Mouse (Mus musculus) frontal cortex, postnatal 10 days (tissue): ENCODE results near the gene Cd47.

Source experiments
- DNase-seq, 2 experiments: peaks; one replicate each; pipeline ENCODE4 v3.0.0; 2022; ENCODE audit warnings: low spot score in 2 of 2, mixed read lengths in 1 of 2

Cd47 gene

DNA sequence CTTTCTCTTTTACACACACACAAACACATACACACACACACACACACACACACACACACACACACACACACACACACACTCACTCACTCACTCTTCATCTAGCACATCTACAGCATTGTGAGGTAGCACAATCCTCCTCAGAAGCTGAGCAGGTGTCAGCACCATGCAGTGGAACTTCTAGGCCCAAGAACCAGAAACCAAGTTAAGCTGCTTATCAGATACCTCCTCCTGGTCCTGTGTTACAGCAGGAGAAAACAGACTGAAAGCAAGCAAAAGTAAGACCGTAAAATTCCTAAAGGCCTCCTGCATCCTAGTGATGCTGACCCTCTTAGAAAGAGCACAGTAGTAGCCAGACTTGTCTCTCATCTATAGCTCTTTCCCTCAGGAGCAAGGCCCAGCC is 67.9 kb downstream of the Cd47 start:
- DNase-seq: no peak

DNA sequence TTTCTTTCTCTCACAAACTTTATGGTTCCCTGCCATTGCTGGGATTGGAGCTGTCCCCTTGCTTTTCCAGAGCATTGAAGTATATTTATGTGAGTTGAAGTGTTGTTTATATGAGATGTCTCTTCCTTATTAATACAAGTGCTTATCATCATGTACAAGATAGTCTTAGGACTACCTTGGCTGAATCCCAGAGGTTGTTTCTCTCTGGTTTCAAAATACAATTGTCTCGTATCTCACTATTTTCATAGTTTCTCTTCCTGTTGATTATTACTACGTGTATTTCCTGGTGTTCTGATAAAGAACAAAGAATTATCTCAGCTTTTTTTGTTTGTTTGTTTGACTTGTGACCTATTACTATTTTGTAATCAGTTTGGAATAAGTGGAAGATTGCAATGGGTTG is 73.6 kb downstream of the Cd47 start:
- no peak for DNase-seq

DNA sequence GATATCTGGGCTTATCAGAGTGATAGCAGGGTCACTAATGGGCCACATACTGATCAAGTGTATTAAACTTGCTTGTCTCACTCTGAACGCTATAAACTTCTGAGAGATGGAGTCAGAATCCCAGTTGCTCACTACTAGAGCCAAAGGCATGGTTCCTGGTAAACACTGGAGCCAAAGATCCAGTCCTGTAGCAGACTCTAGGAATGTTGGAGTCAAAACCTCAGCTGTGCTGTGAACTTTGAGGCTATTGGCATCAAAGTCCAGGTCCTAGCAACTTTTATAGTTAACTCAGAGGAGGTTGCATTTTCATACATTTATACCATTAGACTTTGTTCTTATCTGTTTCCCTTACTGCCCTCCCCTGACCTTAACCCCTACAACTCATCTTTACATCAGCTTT is 74.2 kb downstream of the Cd47 start:
- DNase-seq: no peak

DNA sequence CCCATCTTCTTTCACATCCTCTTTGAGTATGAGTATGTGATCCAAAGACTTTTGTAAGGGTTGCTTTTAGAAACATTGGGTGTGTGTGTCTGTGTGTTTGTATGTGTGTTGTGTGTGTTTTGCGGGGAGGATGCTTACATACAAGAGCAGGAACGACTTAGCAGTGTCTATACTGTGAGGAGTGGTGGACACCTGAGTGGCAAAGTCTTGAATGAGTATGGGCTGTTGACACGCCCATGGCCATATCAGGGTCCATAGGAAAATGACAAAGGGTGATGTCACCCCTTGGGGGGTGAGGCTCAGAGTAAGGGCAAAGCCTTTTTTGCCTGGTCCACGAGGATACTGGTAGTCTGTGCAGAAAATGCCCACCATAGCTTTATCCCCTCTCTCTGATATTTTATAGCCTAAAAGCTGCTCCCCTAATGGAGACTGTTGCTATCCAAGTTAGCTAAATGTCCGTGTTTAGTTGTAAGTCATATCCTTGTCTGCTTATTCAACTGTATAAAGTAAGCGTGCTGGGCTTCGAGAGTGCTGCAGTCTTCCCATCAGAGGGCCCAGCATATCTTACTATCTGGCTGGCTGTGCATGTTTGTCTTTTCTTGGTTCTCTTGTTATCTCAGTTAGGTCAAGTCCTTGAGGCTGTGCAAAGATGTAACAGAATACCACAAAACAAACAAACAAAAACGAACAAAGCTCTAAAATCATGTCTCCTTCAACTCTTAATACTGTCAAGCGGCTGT is 76.1 kb downstream of the Cd47 start:
- DNase-seq: no peak

DNA sequence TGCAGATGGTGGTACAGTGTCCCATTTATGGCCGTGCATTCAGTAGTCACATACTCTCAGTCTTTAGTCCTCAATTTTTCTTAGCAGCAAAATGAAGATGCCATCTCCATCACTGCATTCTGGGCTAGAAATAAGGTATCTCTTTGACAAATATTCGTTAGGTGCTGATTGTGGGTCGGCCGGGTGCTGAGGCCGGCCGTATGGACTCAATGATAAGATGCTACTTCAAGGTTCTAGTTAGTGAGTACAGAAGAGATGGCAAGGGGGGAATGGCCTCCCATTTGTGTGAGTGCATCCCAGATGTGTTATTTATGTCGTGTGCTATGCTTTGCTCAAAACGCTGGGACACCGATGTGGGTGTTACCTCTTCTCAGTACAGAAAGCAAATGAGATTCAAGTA is 76.9 kb downstream of the Cd47 start:
- no peak for DNase-seq

DNA sequence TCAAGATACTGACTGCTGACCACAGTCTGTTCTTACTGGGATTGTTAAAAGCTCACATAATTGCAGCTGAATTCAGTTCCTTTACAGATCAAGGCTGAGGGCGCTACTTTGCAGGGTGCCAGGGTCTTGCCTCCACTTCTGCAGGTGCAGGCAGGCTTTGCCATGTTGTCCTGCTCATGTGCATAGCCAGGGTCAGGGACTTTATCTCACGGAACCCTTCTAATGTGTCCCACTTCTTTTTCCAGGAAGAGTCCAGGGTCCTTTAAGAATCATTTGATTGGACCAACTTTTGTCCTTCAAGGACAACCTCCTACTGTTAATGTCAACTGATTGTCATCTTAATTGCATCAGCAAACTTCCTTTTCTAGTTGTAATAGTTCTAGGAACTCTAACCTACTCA is 77.7 kb downstream of the Cd47 start:
- DNase-seq: no peak

DNA sequence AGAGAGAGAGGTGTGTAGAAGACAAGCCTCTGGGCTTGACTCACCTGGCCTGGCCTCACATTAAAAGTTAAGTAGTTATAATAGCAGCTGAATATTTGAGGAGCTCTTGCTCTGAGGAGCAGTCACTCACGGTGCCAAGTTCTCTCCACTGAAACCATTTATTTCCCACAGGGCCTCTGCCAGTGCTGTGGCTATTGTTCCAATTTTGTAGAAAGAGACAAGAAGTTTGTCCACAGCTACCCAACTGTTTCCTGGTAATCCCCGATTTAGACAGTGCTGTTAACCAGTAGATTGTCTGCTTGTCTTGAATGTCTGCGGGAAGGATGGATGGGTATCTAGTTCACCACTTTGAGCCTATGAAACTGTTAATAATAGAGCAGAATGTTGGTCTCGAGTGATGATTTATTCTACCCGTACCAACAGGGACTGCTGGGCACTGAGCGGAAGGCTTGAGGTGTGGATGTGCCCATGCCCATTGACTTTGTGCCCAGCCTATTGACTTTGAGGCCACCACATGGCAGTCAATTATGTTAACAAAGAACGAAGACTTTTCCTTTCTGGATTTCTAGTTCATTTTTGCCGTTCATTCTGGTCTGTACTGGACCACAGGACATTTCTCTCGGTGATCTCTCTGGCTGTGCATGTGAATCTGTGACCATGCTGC is 86.2 kb downstream of the Cd47 start:
- DNase-seq: no peak

- DNase-seq: no peak
Measured at GRCm38 (mm10) chr16:49887290-49887689, 87.0 kb downstream of the Cd47 start.

GRCm38 (mm10) chr16:49887811-49888564 is 87.7 kb downstream of the Cd47 start:
- DNase-seq: no peak

- DNase-seq: no peak
Measured at GRCm38 (mm10) chr16:49889031-49889655, 88.8 kb downstream of the Cd47 start.

DNA sequence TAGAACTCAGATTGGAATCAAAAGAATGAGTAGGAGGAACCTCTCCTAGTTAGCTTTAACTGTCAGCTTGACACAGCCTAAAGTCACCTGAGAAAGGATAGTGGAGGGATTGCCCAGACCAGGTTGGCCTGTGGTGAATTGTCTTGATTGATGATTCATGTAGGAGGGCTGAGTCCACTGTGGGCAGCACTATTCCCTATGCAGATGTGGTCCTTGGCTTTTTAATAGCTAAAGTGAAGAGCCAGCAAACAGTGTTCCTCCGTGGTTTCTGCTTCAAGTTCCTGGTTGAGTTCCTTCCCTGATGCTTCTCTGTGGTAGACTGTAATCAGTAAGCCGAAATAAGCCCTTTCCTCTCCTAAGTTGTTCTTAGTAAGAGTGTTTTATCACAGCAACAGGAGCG is 91.9 kb downstream of the Cd47 start:
- no peak for DNase-seq

GRCm38 (mm10) chr16:49892945-49893344 is 92.6 kb downstream of the Cd47 start:
- no peak for DNase-seq

DNA sequence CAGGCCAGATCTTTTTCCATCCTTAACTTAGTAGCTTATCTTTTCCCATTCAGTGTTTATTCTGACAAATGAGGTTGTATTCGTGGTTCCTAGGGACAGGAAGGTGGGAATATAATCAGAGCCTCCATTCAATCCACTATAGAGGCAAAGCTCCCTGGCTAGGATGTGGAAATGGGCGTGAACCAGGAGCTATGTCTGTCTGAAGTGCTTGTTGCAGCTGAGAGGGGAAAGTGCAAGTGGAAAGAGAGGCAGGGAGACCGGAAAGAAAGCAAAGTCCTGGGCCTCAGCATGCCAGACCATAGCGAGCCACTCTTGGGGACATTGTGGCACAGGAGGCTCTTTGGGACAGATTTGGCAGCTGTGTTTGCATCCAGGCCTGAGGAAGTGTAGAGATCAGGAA is 94.3 kb downstream of the Cd47 start:
- DNase-seq: no peak

GRCm38 (mm10) chr16:49896132-49896531 is 95.8 kb downstream of the Cd47 start:
- DNase-seq: no peak

DNA sequence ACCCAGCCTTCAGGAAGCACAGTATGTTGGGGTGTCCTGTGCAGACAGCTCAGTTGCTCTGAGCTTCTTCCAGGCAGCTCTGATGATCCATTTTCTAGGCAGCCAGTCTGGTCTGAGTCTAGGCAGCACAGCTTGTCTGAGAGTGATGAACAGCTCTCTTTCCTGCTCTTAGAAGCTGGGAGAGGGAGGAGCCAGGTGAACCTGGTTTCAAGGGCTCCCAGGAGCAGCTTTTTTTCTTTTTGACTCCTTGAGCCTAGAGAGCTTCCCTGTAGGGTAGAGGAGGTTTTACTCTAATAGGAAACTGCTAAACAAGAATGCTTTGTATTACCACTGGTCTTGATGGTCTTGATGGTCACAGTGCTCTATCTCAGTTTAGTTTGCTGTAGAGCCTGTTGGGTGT is 101.1 kb downstream of the Cd47 start:
- no peak for DNase-seq

DNA sequence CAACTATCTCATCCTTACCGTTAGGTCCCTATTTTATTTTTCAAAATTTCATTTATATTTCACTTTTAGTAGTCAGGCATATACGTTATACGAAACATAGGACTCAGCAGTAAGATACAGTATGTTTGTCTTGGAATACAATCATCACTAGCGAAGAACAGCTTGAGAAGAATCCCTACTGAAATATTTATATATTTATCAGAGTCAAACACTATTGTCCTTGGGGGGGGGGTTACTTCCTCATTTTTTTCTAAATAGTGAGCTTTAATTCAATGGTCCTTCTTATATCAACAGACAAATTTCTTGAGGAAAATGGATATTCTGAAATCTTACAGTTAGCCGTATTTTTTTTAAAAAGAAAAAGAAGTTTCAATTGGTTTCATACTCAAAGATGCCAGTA is 101.8 kb downstream of the Cd47 start:
- no peak for DNase-seq

DNA sequence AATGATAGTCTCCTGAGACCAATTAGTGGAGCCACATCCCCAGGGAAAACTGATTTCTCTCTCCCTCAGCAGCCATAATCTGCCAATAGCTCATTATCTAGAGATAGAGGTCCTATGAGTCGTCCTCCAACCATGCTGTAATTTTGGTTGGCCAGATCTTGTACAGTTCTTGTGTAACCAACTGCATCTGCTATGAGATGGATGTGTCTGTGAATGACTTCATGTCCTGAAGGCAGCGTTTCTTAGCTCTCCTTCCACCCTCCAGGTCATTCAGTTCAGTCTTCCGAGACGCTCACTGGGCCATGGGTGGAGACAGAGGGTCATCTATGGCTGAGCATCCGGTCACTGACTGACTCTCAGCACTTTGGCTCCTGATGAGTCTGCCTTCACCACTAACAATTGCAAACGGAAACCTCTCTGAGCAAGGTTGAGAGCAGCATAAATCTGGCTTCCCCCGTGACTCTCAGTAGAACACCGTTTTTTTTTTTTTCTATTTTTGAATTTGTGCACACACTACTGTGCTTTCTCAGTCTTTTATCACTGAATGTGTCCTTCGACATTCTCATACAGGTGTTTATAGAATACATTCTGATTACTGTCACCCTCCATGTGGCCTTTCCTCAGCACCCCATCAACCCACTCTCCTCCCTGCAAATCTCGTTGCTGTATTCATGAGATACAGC is 104.1 kb downstream of the Cd47 start:
- no peak for DNase-seq

DNA sequence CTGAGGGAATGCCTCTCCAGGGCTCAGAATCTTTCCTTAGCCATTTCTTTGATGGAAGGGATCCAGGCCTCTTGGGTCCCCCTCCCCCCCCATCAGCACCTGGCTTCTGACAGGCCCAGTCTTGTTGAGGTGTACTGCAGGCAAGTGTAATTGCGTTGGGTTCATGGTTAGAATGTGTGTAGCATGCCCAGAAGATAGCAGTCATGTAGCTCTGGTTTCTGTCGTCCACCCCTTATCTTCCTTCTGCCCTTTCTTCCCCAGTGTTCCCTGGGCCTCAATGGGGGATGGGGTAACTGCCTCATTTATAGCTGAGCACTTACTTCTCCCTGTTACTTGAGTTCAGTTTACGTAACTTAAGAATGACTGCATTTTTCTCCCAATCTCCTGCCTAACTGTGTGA is 104.7 kb downstream of the Cd47 start:
- DNase-seq: no peak

GRCm38 (mm10) chr16:49905601-49906001 is 105.3 kb downstream of the Cd47 start:
- no peak for DNase-seq

DNA sequence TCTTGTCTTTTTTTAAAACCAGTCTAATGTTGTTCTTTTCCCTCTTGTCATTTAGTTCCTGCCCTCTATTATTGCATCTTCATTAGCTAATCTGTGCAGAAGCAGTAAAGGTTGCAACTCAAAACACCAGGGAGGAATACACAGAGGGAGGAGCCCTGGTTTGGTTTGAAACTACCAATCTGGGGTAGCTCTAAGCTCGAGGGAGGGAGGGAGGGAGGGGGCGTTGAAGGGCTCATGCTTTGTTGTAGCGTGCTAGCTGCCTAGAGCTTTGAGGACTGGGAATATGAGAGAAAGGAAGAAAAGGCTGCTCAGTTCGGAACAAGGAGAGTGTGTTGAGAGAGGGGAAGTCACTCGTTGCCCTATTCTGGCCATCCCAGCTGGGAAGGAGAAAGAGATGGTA is 105.7 kb downstream of the Cd47 start:
- no peak for DNase-seq

DNA sequence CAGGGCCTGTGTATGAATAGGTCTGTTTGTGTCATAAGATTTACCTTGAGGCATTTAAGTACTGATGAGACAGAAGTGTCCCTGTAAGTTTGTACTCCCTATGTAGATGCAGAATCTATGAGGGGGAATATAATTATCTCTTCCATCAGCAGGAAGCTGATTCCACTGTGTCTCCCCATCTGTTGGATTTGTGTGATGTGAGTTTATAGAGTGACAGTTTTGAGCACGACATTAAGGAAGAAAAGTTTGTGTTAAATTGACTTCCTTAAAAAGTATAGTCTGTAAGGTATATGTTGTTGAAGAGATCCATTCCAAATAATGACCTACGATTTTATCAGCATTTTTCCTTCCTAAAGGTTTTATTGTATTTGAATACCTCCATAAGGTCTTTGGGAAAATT is 106.6 kb downstream of the Cd47 start:
- DNase-seq: no peak

DNA sequence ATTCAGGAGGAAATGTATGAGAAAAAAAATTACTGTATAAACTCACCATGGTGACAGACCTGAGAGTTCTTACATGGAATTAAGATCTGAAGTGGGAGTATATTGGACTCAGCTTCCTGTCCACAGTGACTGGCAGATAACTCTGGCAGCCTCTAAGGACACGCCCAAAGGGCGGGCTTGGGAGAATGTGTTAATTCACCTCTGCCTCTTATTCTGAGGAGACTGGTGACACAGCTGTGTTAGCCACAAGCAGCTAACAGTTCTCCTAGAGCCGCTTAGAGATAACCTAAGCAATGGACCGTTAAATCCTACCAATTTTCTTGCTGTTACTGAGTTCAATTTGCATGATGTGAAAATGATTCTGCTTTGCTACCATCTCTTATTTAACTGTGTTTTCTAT is 107.0 kb downstream of the Cd47 start:
- no peak for DNase-seq
